Mouse (Mus musculus) stomach, adult 2 months (tissue): ENCODE data around the gene Slc6a19. TPM values are rescaled to one million over a fixed set of nuclear protein-coding genes. Genes with fewer than 3 reads are reported as not detected.

Source experiments
- polyA plus RNA-seq: library from polyadenylated mRNA; depleted of rRNA; stranded (reverse); fragments of >200 nt; gene quantifications from 2 replicates; pipeline ENCODE4 v1.2.3, GENCODE M21; 2012; rRNA removed

The Slc6a19 gene
- 6.0 and 6.3 TPM in 2 replicates for polyA plus RNA-seq

GRCm38 (mm10) chr13:73704694-73705325 is at the start of gene Slc6a19:
Slc6a19 (minus strand) TSS chr13:73704865.

GRCm38 (mm10) chr13:73732742-73733700 is 28.4 kb upstream of the Slc6a19 start, which contains the start of gene Slc12a7:
Slc12a7 (plus strand) TSS chr13:73733094.

GRCm38 (mm10) chr13:73677853-73678252 is 26.8 kb downstream of the Slc6a19 start, which contains the start of gene Slc6a18:
Slc6a18 (minus strand) TSS chr13:73678023.

Other genes with a start within 250 kb of the Slc6a19 start
- gene Lpcat1, start 237.7 kb downstream of the Slc6a19 start, polyA plus RNA-seq = 3.9 and 5.8 TPM in 2 replicates
- gene Slc6a3, start 168.1 kb downstream of the Slc6a19 start, polyA plus RNA-seq = 0.03 TPM in 1 of 2 replicates, not detected in the other
- gene Clptm1l, start 100.9 kb downstream of the Slc6a19 start, polyA plus RNA-seq = 71.5 and 82.4 TPM in 2 replicates
- 0.47 and 0.76 TPM in 2 replicates for gene Tert, start 78.0 kb downstream of the Slc6a19 start, polyA plus RNA-seq
- not detected in 2 replicates for gene Slc6a18, start 26.8 kb downstream of the Slc6a19 start, polyA plus RNA-seq
- gene Slc12a7, start 28.2 kb upstream of the Slc6a19 start, polyA plus RNA-seq = 51.1 and 53.5 TPM in 2 replicates
- 5.7 and 6.8 TPM in 2 replicates for gene Nkd2, start 142.8 kb upstream of the Slc6a19 start, polyA plus RNA-seq
- 0.10 and 0.17 TPM in 2 replicates for gene Trip13, start 232.9 kb upstream of the Slc6a19 start, polyA plus RNA-seq
- 7.0 and 9.0 TPM in 2 replicates for gene Brd9, start 232.9 kb upstream of the Slc6a19 start, polyA plus RNA-seq